Mouse (Mus musculus): Measurements from ENCODE around the gene Acy3.

DNA sequence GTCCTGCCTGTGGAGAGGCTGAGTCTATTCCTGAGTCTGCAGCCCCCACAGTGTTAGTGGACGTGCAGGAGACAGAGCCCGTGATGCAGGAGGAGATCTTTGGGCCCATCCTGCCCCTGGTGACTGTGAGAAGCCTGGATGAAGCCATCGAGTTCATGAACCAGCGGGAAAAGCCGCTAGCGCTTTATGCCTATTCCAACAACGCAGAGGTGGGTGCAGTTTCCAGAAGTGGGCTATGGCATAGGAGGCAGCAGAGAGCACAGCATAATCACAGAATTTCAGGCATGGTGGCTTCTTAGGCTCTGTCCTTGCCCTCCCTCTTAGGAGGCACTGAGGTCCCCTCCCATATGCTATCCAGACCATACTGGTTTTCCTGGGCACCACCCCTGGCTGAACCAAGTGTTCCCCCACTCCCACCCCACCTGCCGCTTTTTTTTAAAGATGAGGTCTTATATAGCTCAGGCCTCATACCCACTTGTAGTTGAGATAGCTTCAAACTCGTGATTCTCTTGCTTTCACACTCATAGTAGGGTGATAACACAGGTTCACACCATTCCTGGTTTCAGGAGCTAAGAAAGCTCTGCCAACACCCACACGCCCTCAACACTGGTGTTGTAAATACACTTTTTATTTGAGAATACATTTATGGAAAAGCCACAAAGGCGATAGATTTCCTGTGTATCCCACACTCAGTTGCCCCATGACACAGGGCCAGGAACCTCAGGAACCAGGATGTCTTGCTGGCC, 19.9 kb upstream of the Acy3 start:
- peak; percentile 45 for TF ChIP-seq CTCF (IDR thresholded peaks at IDR 0.05; ENCODE audit: low read depth)
- no peak for TF ChIP-seq EP300 (optimal IDR thresholded peaks at IDR 0.05)

Data from stomach, postnatal 0 days (tissue).